Mouse (Mus musculus) CH12.LX (cell line): Measurements from ENCODE around the gene 4930539E08Rik. TPM values are rescaled to one million over a fixed set of nuclear protein-coding genes. Genes with fewer than 3 reads are reported as not detected.

Source experiments
- DNase-seq: peaks from one replicate; pipeline ENCODE4 v3.0.0-alpha.2; 2013; ENCODE audit errors: extremely low read depth
- H3K27ac ChIP-seq: 2 replicates; pipeline ENCODE4 v1.5.1; 2012; ENCODE audit warnings: low read depth, mild to moderate bottlenecking, control low read depth, moderate library complexity; ENCODE audit not compliant: insufficient read depth
- H3K27me3 ChIP-seq: replicated peaks from 2 replicates; pipeline ENCODE3; 2012; ENCODE audit warnings: inconsistent platforms
- H3K36me3 ChIP-seq, 2 experiments: replicated peaks in 1 of 2; 2 replicates each; pipeline versions ENCODE3 to v1.6.1; 2012; ENCODE audit warnings: inconsistent platforms in 1 of 2, low read length in 1 of 2, mild to moderate bottlenecking in 1 of 2, mixed read lengths in 1 of 2, moderate library complexity in 1 of 2; ENCODE audit not compliant: control insufficient read depth in 1 of 2, insufficient read depth in 1 of 2
- H3K4me1 ChIP-seq, 2 experiments: 2 replicates each; pipeline ENCODE4 v1.6.1; 2012; ENCODE audit warnings: inconsistent platforms in 1 of 2, moderate library complexity in 1 of 2; ENCODE audit not compliant: insufficient read depth in 2 of 2, control insufficient read depth in 1 of 2
- H3K4me2 ChIP-seq: 2 replicates; pipeline ENCODE4 v1.6.1; 2012; ENCODE audit warnings: low read depth, mild to moderate bottlenecking, control low read depth; ENCODE audit not compliant: poor library complexity, insufficient read depth, severe bottlenecking
- H3K4me3 ChIP-seq, 3 experiments: fragments of 150-350 bp in 1 of 3; sonication (generic) in 1 of 3; replicated peaks in 1 of 3; 2 replicates each; pipeline versions ENCODE3 to v1.5.1; 2011 to 2012; ENCODE audit warnings: low read depth in 2 of 3, low read length in 2 of 3, mild to moderate bottlenecking in 2 of 3, moderate library complexity in 2 of 3, control low read depth in 1 of 3, improper control_type of control experiment in 1 of 3, inconsistent platforms in 1 of 3, mixed read lengths in 1 of 3; ENCODE audit not compliant: poor library complexity in 1 of 3
- H3K79me2 ChIP-seq: replicated peaks from 2 replicates; pipeline ENCODE4 v1.6.1; 2012; ENCODE audit warnings: mild to moderate bottlenecking, moderate library complexity; ENCODE audit not compliant: control insufficient read depth, poor library complexity, insufficient read depth, severe bottlenecking; ENCODE audit errors: extremely low read depth
- H3K9ac ChIP-seq: 2 replicates; pipeline ENCODE4 v1.6.1; 2012; ENCODE audit warnings: low read depth, mild to moderate bottlenecking, control low read depth, moderate library complexity; ENCODE audit not compliant: insufficient read depth
- H3K9me3 ChIP-seq: replicated peaks from 2 replicates; pipeline ENCODE3; 2012; ENCODE audit warnings: low read length, inconsistent platforms, mixed read lengths
- CTCF ChIP-seq, 2 experiments: IDR thresholded peaks in 1 of 2; conservative IDR thresholded peaks in 1 of 2; 2 replicates each; pipeline ENCODE4 v1.5.1; 2011 to 2012; ENCODE audit warnings: low read depth in 2 of 2, low read length in 2 of 2, improper control_type of control experiment in 1 of 2, inconsistent platforms in 1 of 2, mild to moderate bottlenecking in 1 of 2, moderate library complexity in 1 of 2
- ELF1 ChIP-seq: IDR thresholded peaks from 2 replicates; pipeline ENCODE4 v1.6.1; 2014; ENCODE audit warnings: low read depth, mild to moderate bottlenecking, inconsistent platforms, low read length, improper control_type of control experiment
- IRF4 ChIP-seq: IDR thresholded peaks from 2 replicates; pipeline ENCODE4 v1.6.1; 2014; ENCODE audit warnings: low read depth, mild to moderate bottlenecking, inconsistent platforms, low read length, improper control_type of control experiment
- MAX ChIP-seq: IDR thresholded peaks from 2 replicates; pipeline ENCODE4 v1.6.1; 2011; ENCODE audit warnings: low read length, improper control_type of control experiment
- MEF2A ChIP-seq: IDR thresholded peaks from 2 replicates; pipeline ENCODE4 v1.6.1; 2014; ENCODE audit warnings: low read depth, mild to moderate bottlenecking, inconsistent platforms, low read length, improper control_type of control experiment, borderline replicate concordance
- NELFE ChIP-seq: IDR thresholded peaks from 2 replicates; pipeline ENCODE4 v1.6.1; 2011; ENCODE audit warnings: low read depth, low read length, improper control_type of control experiment
- RAD21 ChIP-seq: IDR thresholded peaks from 2 replicates; pipeline ENCODE4 v1.6.1; 2011; ENCODE audit warnings: low read depth, mild to moderate bottlenecking, low read length, improper control_type of control experiment, moderate library complexity
- RCOR1 ChIP-seq: conservative IDR thresholded peaks from 2 replicates; pipeline ENCODE4 v1.6.1; 2012; ENCODE audit warnings: low read depth, mild to moderate bottlenecking, inconsistent platforms, low read length, improper control_type of control experiment
- UBTF ChIP-seq: IDR thresholded peaks from 2 replicates; pipeline ENCODE4 v1.6.1; 2012; ENCODE audit warnings: low read depth, mild to moderate bottlenecking, inconsistent platforms, low read length, improper control_type of control experiment, moderate library complexity
- USF1 ChIP-seq: IDR thresholded peaks from 2 replicates; pipeline ENCODE4 v1.6.1; 2014; ENCODE audit warnings: low read depth, mild to moderate bottlenecking, inconsistent platforms, low read length, improper control_type of control experiment
- USF2 ChIP-seq: conservative IDR thresholded peaks from 2 replicates; pipeline ENCODE4 v1.6.1; 2011; ENCODE audit warnings: low read depth, low read length, improper control_type of control experiment
- ZC3H11A ChIP-seq: IDR thresholded peaks from 2 replicates; pipeline ENCODE4 v1.6.1; 2012; ENCODE audit warnings: low read depth, mild to moderate bottlenecking, inconsistent platforms, low read length, improper control_type of control experiment
- dilution Hi-C: fragments of 300-500 bp; cut with MboI; formaldehyde crosslinking; loops from 2 replicates; pipeline ENCODE4 v1.14.3; 2020; ENCODE audit warnings: low sequenced_read_pairs; ENCODE audit not compliant: extremely low pct_unique_long_range_greater_than_20kb, extremely low pct_ligation_motif_present
- in situ Hi-C: fragments of 300-500 bp; cut with MboI; formaldehyde crosslinking; loops from 3 replicates; pipeline ENCODE4 v1.14.3; 2019; ENCODE audit warnings: low sequenced_read_pairs, low pct_ligation_motif_present, low pct_unique_long_range_greater_than_20kb, mixed read lengths
- polyA plus RNA-seq: library from polyadenylated mRNA; unstranded; fragments of >175 nt; gene quantifications from 2 replicates; pipeline ENCODE4 v1.2.1, GENCODE M21; 2012; ENCODE audit warnings: low read depth; ENCODE audit not compliant: insufficient read length
- total RNA-seq, 2 experiments: library from RNA; depleted of rRNA; stranded (reverse); fragments of 300-350 nt in 1 of 2; fragments of >200 nt in 1 of 2; gene quantifications; 2 replicates each; pipeline ENCODE4 v1.2.3; 2012 to 2014

The 4930539E08Rik gene
- total and polyA plus RNA-seq, 3 experiments: 0.62 to 1.4 (median 1.4) TPM

GRCm38 (mm10) chr17:28874825-28875224 is 40.3 kb downstream of the 4930539E08Rik start:
- H3K9me3 ChIP-seq: peaks cover 4% of the 10 kb centered on the region
- peaks cover 18% of the 10 kb centered on the region for H3K27me3 ChIP-seq
- H3K4me2 ChIP-seq: no peak overlapping the region
- H3K9ac ChIP-seq: no peak overlapping the region
- no peak overlapping the region for H3K4me3 ChIP-seq
- no peaks in the 10 kb centered on the region for H3K79me2 ChIP-seq
- in situ Hi-C loops: loop anchor here (10.0 kb wide), 1 partner anchor 100 kb away; no protein-coding TSS in a partner anchor
- no peak overlapping the region for H3K27ac ChIP-seq
- no peak for DNase-seq
- H3K36me3 ChIP-seq: no peaks in the 10 kb centered on the region
- dilution Hi-C loops: no loop called here
- peaks cover 0 to 4% of the 10 kb centered on the region in 2 experiments; a peak in 1 of 4 replicates for H3K4me1 ChIP-seq
- TF ChIP-seq USF1 (no peak), UBTF (no peak), RCOR1 (no peak), ZC3H11A (no peak), MEF2A (no peak), NELFE (no peak), ELF1 (no peak)
- TF ChIP-seq, all 38 proteins: peak for 0

- no peak overlapping the region for H3K27ac ChIP-seq
- no peak for DNase-seq
- no peak overlapping the region for H3K9ac ChIP-seq
- no peak overlapping the region for H3K4me2 ChIP-seq
- H3K9me3 ChIP-seq: peaks cover 4% of the 10 kb centered on the region
- H3K27me3 ChIP-seq: peaks cover 18% of the 10 kb centered on the region
- in situ Hi-C loops: loop anchor here (10.0 kb wide), 1 partner anchor 99 kb away; no protein-coding TSS in a partner anchor
- dilution Hi-C loops: no loop called here
- no peaks in the 10 kb centered on the region for H3K79me2 ChIP-seq
- H3K4me1 ChIP-seq: peaks cover 0 to 4% of the 10 kb centered on the region in 2 experiments; a peak in 1 of 4 replicates
- H3K36me3 ChIP-seq: no peaks in the 10 kb centered on the region
- TF ChIP-seq UBTF: no peak
- no peak for TF ChIP-seq MAX
- no peak for TF ChIP-seq USF2
- no peak overlapping the region for H3K4me3 ChIP-seq
Measured at GRCm38 (mm10) chr17:28874216-28874615, 40.9 kb downstream of the 4930539E08Rik start.

- dilution Hi-C loops: no loop called here
- DNase-seq: no peak
- in situ Hi-C loops: loop anchor here (10.0 kb wide), 1 partner anchor 98 kb away; no protein-coding TSS in a partner anchor
- no peaks in the 10 kb centered on the region for H3K79me2 ChIP-seq
- H3K27me3 ChIP-seq: peaks cover 18% of the 10 kb centered on the region
- H3K9ac ChIP-seq: no peak overlapping the region
- H3K36me3 ChIP-seq: no peaks in the 10 kb centered on the region
- H3K27ac ChIP-seq: no peak overlapping the region
- no peak for TF ChIP-seq IRF4
- TF ChIP-seq RAD21: no peak
- TF ChIP-seq CTCF (conservative IDR thresholded peaks at IDR 0.05 in 1 of 2, IDR thresholded peaks at IDR 0.05 in 1 of 2; ENCODE audit: low read depth in 2 of 2, low read length in 2 of 2): no peak
- TF ChIP-seq, all 38 proteins: peak for 0
- H3K4me2 ChIP-seq: no peak overlapping the region
- no peak overlapping the region for H3K4me3 ChIP-seq
- peaks cover 0 to 6% of the 10 kb centered on the region in 2 experiments; a peak in 1 of 4 replicates for H3K4me1 ChIP-seq
- peaks cover 4% of the 10 kb centered on the region for H3K9me3 ChIP-seq
Measured at GRCm38 (mm10) chr17:28872322-28872721, 42.8 kb downstream of the 4930539E08Rik start.
